Mouse (Mus musculus): ENCODE results near the gene Ifitm3.

DNA sequence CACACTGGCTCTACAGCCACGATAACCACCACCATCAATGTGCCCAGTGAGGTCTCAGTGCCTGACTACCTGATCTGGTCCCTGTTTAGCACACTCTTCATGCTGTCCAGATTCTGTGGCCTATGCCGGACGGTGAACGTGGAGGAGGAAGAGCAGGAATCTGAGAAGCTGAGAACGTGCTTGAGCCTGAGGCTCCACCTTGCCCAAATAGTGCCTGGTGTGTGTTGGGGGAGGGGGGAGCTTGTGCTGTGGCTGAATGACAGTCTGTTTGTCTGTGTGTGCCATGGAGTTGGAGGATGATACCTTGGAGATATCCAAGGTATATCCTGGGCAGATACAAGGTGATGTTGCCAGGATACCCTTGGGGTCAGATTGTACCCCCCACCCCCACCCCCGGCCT is 20.4 kb downstream of the Ifitm3 start:
- TF ChIP-seq CTCF (IDR thresholded peaks at IDR 0.05; ENCODE audit: low read depth), result no peak
- no peak for TF ChIP-seq EP300 (optimal IDR thresholded peaks at IDR 0.05)

All from stomach, postnatal 0 days (tissue).